Mouse (Mus musculus) frontal cortex, adult (tissue): ENCODE results near the gene Tedc1.

Experiments used
- ATAC-seq: cut with Nextera tagmentation; 2 replicates; pipeline ENCODE4 v1.9.2; 2017; ENCODE audit warnings: mild to moderate bottlenecking, moderate library complexity, mixed read lengths; ENCODE audit not compliant: low TSS enrichment

The Tedc1 gene

GRCm38 (mm10) chr12:113155887-113156539 is at the start of gene Tedc1:
Gene Tedc1, plus strand, starts transcription at chr12:113156421.
- peak; percentile 96 for ATAC-seq

GRCm38 (mm10) chr12:113107431-113108124 is 48.6 kb upstream of the Tedc1 start:
- ATAC-seq, result no peak

- no peak for ATAC-seq
Measured at GRCm38 (mm10) chr12:113108528-113109283, 47.5 kb upstream of the Tedc1 start.

GRCm38 (mm10) chr12:113109801-113110200 is 46.4 kb upstream of the Tedc1 start:
- ATAC-seq, result peak; percentile 51; the same call in 1 of the 2 replicates

- no peak for ATAC-seq
Measured at GRCm38 (mm10) chr12:113114141-113114540, 42.1 kb upstream of the Tedc1 start.

GRCm38 (mm10) chr12:113114856-113115538 is 41.2 kb upstream of the Tedc1 start:
- ATAC-seq, result no peak

- ATAC-seq, result peak; percentile 81
Measured at GRCm38 (mm10) chr12:113119516-113120410, 36.5 kb upstream of the Tedc1 start.

GRCm38 (mm10) chr12:113124726-113125125 is 31.5 kb upstream of the Tedc1 start:
- no peak for ATAC-seq

GRCm38 (mm10) chr12:113130732-113131131 is 25.5 kb upstream of the Tedc1 start:
- ATAC-seq, result no peak

GRCm38 (mm10) chr12:113131601-113132000 is 24.6 kb upstream of the Tedc1 start:
- ATAC-seq, result no peak

- ATAC-seq, result no peak
Measured at GRCm38 (mm10) chr12:113132567-113132966, 23.7 kb upstream of the Tedc1 start.

- ATAC-seq, result no peak
Measured at GRCm38 (mm10) chr12:113133260-113133659, 23.0 kb upstream of the Tedc1 start.

GRCm38 (mm10) chr12:113133861-113134403 is 22.3 kb upstream of the Tedc1 start:
- no peak for ATAC-seq

GRCm38 (mm10) chr12:113134502-113134901 is 21.7 kb upstream of the Tedc1 start:
- ATAC-seq, result no peak

- ATAC-seq, result no peak
Measured at GRCm38 (mm10) chr12:113135401-113135800, 20.8 kb upstream of the Tedc1 start.

GRCm38 (mm10) chr12:113136492-113137020 is 19.7 kb upstream of the Tedc1 start:
- no peak for ATAC-seq

GRCm38 (mm10) chr12:113137260-113138213 is 18.7 kb upstream of the Tedc1 start:
- ATAC-seq, result no peak

GRCm38 (mm10) chr12:113138291-113138690 is 17.9 kb upstream of the Tedc1 start:
- ATAC-seq, result no peak
